Mouse (Mus musculus) MEL (cell line): ENCODE results near the gene Grm1. TPM values are rescaled to one million over a fixed set of nuclear protein-coding genes. Genes with fewer than 3 reads are reported as not detected.

Experiments
- DNase-seq: peaks from one replicate; pipeline ENCODE4 v3.0.0; 2011; ENCODE audit warnings: low read depth, low spot score
- H3K27ac ChIP-seq: 2 replicates; pipeline ENCODE4 v1.5.1; 2012; ENCODE audit warnings: low read depth, mild to moderate bottlenecking, control low read depth, low read length, moderate library complexity; ENCODE audit not compliant: control insufficient read depth
- H3K27me3 ChIP-seq, 2 experiments: fragments of 150-350 bp in 1 of 2; sonication (generic) in 1 of 2; 2 replicates each; pipeline ENCODE4 v1.6.1; 2012; ENCODE audit warnings: low read length in 2 of 2, mild to moderate bottlenecking in 2 of 2, improper control_type of control experiment in 1 of 2, moderate library complexity in 1 of 2; ENCODE audit not compliant: insufficient read depth in 2 of 2, control insufficient read depth in 1 of 2
- H3K36me3 ChIP-seq, 2 experiments: 2 replicates each; pipeline ENCODE4 v1.6.1; 2012 to 2014; ENCODE audit warnings: low read length in 2 of 2, improper control_type of control experiment in 1 of 2, inconsistent platforms in 1 of 2, mild to moderate bottlenecking in 1 of 2; ENCODE audit not compliant: insufficient read depth in 2 of 2, control insufficient read depth in 1 of 2
- H3K4me1 ChIP-seq, 2 experiments: fragments of 150-350 bp in 1 of 2; sonication (generic) in 1 of 2; 2 replicates each; pipeline ENCODE4 v1.6.1; 2012; ENCODE audit warnings: low read length in 2 of 2, improper control_type of control experiment in 1 of 2, mild to moderate bottlenecking in 1 of 2; ENCODE audit not compliant: insufficient read depth in 2 of 2, control insufficient read depth in 1 of 2
- H3K4me3 ChIP-seq, 2 experiments: fragments of 150-350 bp in 1 of 2; sonication (generic) in 1 of 2; 2 replicates each; pipeline ENCODE4 v1.5.1; 2012; ENCODE audit warnings: low read depth in 2 of 2, low read length in 2 of 2, mild to moderate bottlenecking in 2 of 2, moderate library complexity in 2 of 2, control low read depth in 1 of 2, improper control_type of control experiment in 1 of 2; ENCODE audit not compliant: control insufficient read depth in 1 of 2, insufficient read depth in 1 of 2
- H3K79me2 ChIP-seq: 2 replicates; pipeline ENCODE4 v1.6.1; 2012; ENCODE audit warnings: mild to moderate bottlenecking, low read length, moderate library complexity; ENCODE audit not compliant: control insufficient read depth, poor library complexity, insufficient read depth
- H3K9ac ChIP-seq: 2 replicates; pipeline ENCODE4 v1.6.1; 2012; ENCODE audit warnings: low read depth, mild to moderate bottlenecking, control low read depth, low read length, moderate library complexity; ENCODE audit not compliant: control insufficient read depth, poor library complexity, severe bottlenecking
- H3K9me3 ChIP-seq: fragments of 150-350 bp; sonication (generic); replicated peaks from 2 replicates; pipeline ENCODE4 v1.6.1; 2012; ENCODE audit warnings: mild to moderate bottlenecking, low read length, improper control_type of control experiment, moderate library complexity; ENCODE audit not compliant: insufficient read depth
- CHD1 ChIP-seq: IDR thresholded peaks from 2 replicates; pipeline ENCODE4 v1.6.1; 2012; ENCODE audit warnings: low read depth, mild to moderate bottlenecking, inconsistent platforms, low read length, improper control_type of control experiment
- CTCF ChIP-seq, 3 experiments: IDR thresholded peaks in 2 of 3; conservative IDR thresholded peaks in 1 of 3; 2 replicates each; pipeline ENCODE4 v1.5.1; 2011 to 2012; ENCODE audit warnings: low read length in 3 of 3, low read depth in 2 of 3, mild to moderate bottlenecking in 2 of 3, improper control_type of control experiment in 1 of 3, inconsistent platforms in 1 of 3, mixed read lengths in 1 of 3, moderate library complexity in 1 of 3; ENCODE audit not compliant: control insufficient read depth in 1 of 3, insufficient read depth in 1 of 3, poor library complexity in 1 of 3, severe bottlenecking in 1 of 3
- ELF1 ChIP-seq: IDR thresholded peaks from 2 replicates; pipeline ENCODE4 v1.6.1; 2014; ENCODE audit warnings: low read depth, mild to moderate bottlenecking, inconsistent platforms, low read length, improper control_type of control experiment, moderate library complexity
- ETS1 ChIP-seq: IDR thresholded peaks from 2 replicates; pipeline ENCODE4 v1.6.1; 2012; ENCODE audit warnings: low read depth, mild to moderate bottlenecking, inconsistent platforms, low read length, improper control_type of control experiment, moderate library complexity
- GABPA ChIP-seq: IDR thresholded peaks from 2 replicates; pipeline ENCODE4 v1.6.1; 2012; ENCODE audit warnings: low read depth, mild to moderate bottlenecking, inconsistent platforms, low read length, improper control_type of control experiment, moderate library complexity
- GATA1 ChIP-seq: IDR thresholded peaks from 2 replicates; pipeline ENCODE4 v1.6.1; 2011; ENCODE audit warnings: low read depth, low read length, improper control_type of control experiment
- KAT2A ChIP-seq: conservative IDR thresholded peaks from 2 replicates; pipeline ENCODE4 v1.6.1; 2012; ENCODE audit warnings: low read depth, low read length, improper control_type of control experiment, inconsistent platforms
- MYB ChIP-seq: IDR thresholded peaks from 2 replicates; pipeline ENCODE4 v1.6.1; 2011; ENCODE audit warnings: mild to moderate bottlenecking, low read depth, low read length, improper control_type of control experiment
- NELFE ChIP-seq: IDR thresholded peaks from 2 replicates; pipeline ENCODE4 v1.6.1; 2011; ENCODE audit warnings: low read depth, low read length, improper control_type of control experiment
- NRF1 ChIP-seq: IDR thresholded peaks from 2 replicates; pipeline ENCODE4 v1.6.1; 2014; ENCODE audit warnings: low read depth, mild to moderate bottlenecking, inconsistent platforms, low read length, improper control_type of control experiment, moderate library complexity; ENCODE audit not compliant: poor library complexity, insufficient read depth, severe bottlenecking
- POLR2A ChIP-seq, 2 experiments: IDR thresholded peaks; 2 replicates each; pipeline ENCODE4 v1.6.1; 2011 to 2012; ENCODE audit warnings: low read length in 2 of 2, mild to moderate bottlenecking in 2 of 2, control low read depth in 1 of 2, improper control_type of control experiment in 1 of 2, low read depth in 1 of 2, moderate library complexity in 1 of 2; ENCODE audit not compliant: control insufficient read depth in 1 of 2, insufficient read depth in 1 of 2, poor library complexity in 1 of 2
- POLR2AphosphoS2 ChIP-seq: IDR thresholded peaks from 2 replicates; pipeline ENCODE4 v1.6.1; 2011; ENCODE audit warnings: low read length, improper control_type of control experiment
- RAD21 ChIP-seq: IDR thresholded peaks from 2 replicates; pipeline ENCODE4 v1.6.1; 2011; ENCODE audit warnings: mild to moderate bottlenecking, low read depth, low read length, improper control_type of control experiment
- SMC3 ChIP-seq: IDR thresholded peaks from 2 replicates; pipeline ENCODE4 v1.6.1; 2011; ENCODE audit warnings: low read depth, low read length, improper control_type of control experiment
- TAL1 ChIP-seq: IDR thresholded peaks from 2 replicates; pipeline ENCODE4 v1.6.1; 2012; ENCODE audit warnings: mild to moderate bottlenecking, inconsistent platforms, low read length, moderate library complexity, mixed read lengths
- UBTF ChIP-seq: IDR thresholded peaks from 2 replicates; pipeline ENCODE4 v1.6.1; 2012; ENCODE audit warnings: low read depth, mild to moderate bottlenecking, inconsistent platforms, low read length, improper control_type of control experiment, moderate library complexity, borderline replicate concordance; ENCODE audit not compliant: insufficient read depth
- USF1 ChIP-seq: IDR thresholded peaks from 2 replicates; pipeline ENCODE4 v1.6.1; 2014; ENCODE audit warnings: low read depth, mild to moderate bottlenecking, inconsistent platforms, low read length, improper control_type of control experiment, moderate library complexity
- USF2 ChIP-seq, 2 experiments: IDR thresholded peaks; 2 replicates each; pipeline ENCODE4 v1.6.1; 2011 to 2012; ENCODE audit warnings: improper control_type of control experiment in 2 of 2, low read length in 2 of 2, borderline replicate concordance in 1 of 2, inconsistent platforms in 1 of 2, low read depth in 1 of 2, mild to moderate bottlenecking in 1 of 2; ENCODE audit not compliant: insufficient read depth in 1 of 2
- ZC3H11A ChIP-seq: IDR thresholded peaks from 2 replicates; pipeline ENCODE4 v1.6.1; 2012; ENCODE audit warnings: low read depth, mild to moderate bottlenecking, inconsistent platforms, low read length, improper control_type of control experiment
- ZKSCAN1 ChIP-seq: IDR thresholded peaks from 2 replicates; pipeline ENCODE4 v1.6.1; 2012; ENCODE audit warnings: low read depth, mild to moderate bottlenecking, inconsistent platforms, low read length, improper control_type of control experiment, moderate library complexity
- ZNF384 ChIP-seq: IDR thresholded peaks from 2 replicates; pipeline ENCODE4 v1.6.1; 2012; ENCODE audit warnings: low read depth, mild to moderate bottlenecking, inconsistent platforms, low read length, improper control_type of control experiment
- polyA plus RNA-seq, 2 experiments: library from polyadenylated mRNA; stranded (reverse) in 1 of 2; unstranded in 1 of 2; fragments of >175 nt in 1 of 2; fragments of >200 nt in 1 of 2; gene quantifications; 2 replicates each; pipeline versions ENCODE4 v1.2.1 to v1.2.4; 2012; ENCODE audit warnings: low replicate concordance in 2 of 2, low read depth in 1 of 2; ENCODE audit not compliant: insufficient read length in 2 of 2, insufficient read depth in 1 of 2, missing spikeins in 1 of 2
- total RNA-seq: library from RNA; depleted of rRNA; stranded (reverse); fragments of 300-350 nt; gene quantifications from 2 replicates; pipeline ENCODE4 v1.2.3, GENCODE M21; 2012

Grm1 gene
- total and polyA plus RNA-seq, 3 experiments = not detected

- Histone ChIP-seq H3K27ac (no peak overlapping the region), H3K9ac (no peak overlapping the region), H3K4me1 (no peaks in the 10 kb centered on the region), H3K27me3 (no peaks in the 10 kb centered on the region), H3K79me2 (no peaks in the 10 kb centered on the region), H3K9me3 (no peaks in the 10 kb centered on the region), H3K36me3 (no peaks in the 10 kb centered on the region), H3K4me3 (no peak overlapping the region)
- DNase-seq = no peak
- TF ChIP-seq ZC3H11A = no peak
- TF ChIP-seq GATA1 = no peak
- TF ChIP-seq GABPA = no peak
- no peak for TF ChIP-seq SMC3
- no peak for TF ChIP-seq CTCF (IDR thresholded peaks at IDR 0.05 in 2 of 3, conservative IDR thresholded peaks at IDR 0.05 in 1 of 3; ENCODE audit: control insufficient read depth in 1 of 3, insufficient read depth in 1 of 3, low read depth in 2 of 3, low read length in 3 of 3, poor library complexity in 1 of 3, severe bottlenecking in 1 of 3)
- TF ChIP-seq NELFE = no peak
- no peak for TF ChIP-seq RAD21
- TF ChIP-seq NRF1 = no peak
- no peak for TF ChIP-seq CHD1
- TF ChIP-seq POLR2A (IDR thresholded peaks at IDR 0.05; ENCODE audit: control insufficient read depth in 1 of 2, insufficient read depth in 1 of 2, low read depth in 1 of 2, low read length in 2 of 2, poor library complexity in 1 of 2) = no peak
- TF ChIP-seq ZNF384 = no peak
- no peak for TF ChIP-seq USF2 (IDR thresholded peaks at IDR 0.05; ENCODE audit: borderline replicate concordance in 1 of 2, insufficient read depth in 1 of 2, low read depth in 1 of 2, low read length in 2 of 2)
- no peak for TF ChIP-seq ZKSCAN1
- no peak for TF ChIP-seq ETS1
- no peak for TF ChIP-seq USF1
- no peak for TF ChIP-seq TAL1
- TF ChIP-seq ELF1 = no peak
- TF ChIP-seq MYB = no peak
- TF ChIP-seq UBTF = no peak
- no peak for TF ChIP-seq KAT2A
Observed at GRCm38 (mm10) chr10:10950557-10950956, 131.6 kb downstream of the Grm1 start.

GRCm38 (mm10) chr10:10949172-10949571, 133.0 kb downstream of the Grm1 start:
- Histone ChIP-seq H3K9ac (no peak overlapping the region), H3K27ac (no peak overlapping the region), H3K36me3 (no peaks in the 10 kb centered on the region), H3K4me1 (no peaks in the 10 kb centered on the region), H3K9me3 (no peaks in the 10 kb centered on the region), H3K4me3 (no peak overlapping the region), H3K79me2 (no peaks in the 10 kb centered on the region), H3K27me3 (no peaks in the 10 kb centered on the region)
- DNase-seq = no peak
- TF ChIP-seq NRF1 (no peak), POLR2AphosphoS2 (no peak), SMC3 (no peak), USF2 (IDR thresholded peaks at IDR 0.05; ENCODE audit: borderline replicate concordance in 1 of 2, insufficient read depth in 1 of 2, low read depth in 1 of 2, low read length in 2 of 2) (no peak), POLR2A (IDR thresholded peaks at IDR 0.05; ENCODE audit: control insufficient read depth in 1 of 2, insufficient read depth in 1 of 2, low read depth in 1 of 2, low read length in 2 of 2, poor library complexity in 1 of 2) (no peak)
